Mouse (Mus musculus): ENCODE data around the gene Stk31.

- no peak for TF ChIP-seq CTCF (conservative IDR thresholded peaks at IDR 0.05; ENCODE audit: insufficient read depth, insufficient read length, low read depth, low read length)
- no peak for TF ChIP-seq POLR2A (IDR thresholded peaks at IDR 0.05; ENCODE audit: low read depth, low read length)
Observed at GRCm38 (mm10) chr6:49349826-49350225, 45.6 kb upstream of the Stk31 start.
